Mouse (Mus musculus) CH12.LX (cell line): ENCODE results near the gene Arhgap29.

Source experiments
- CTCF ChIP-seq, 2 experiments: IDR thresholded peaks in 1 of 2; conservative IDR thresholded peaks in 1 of 2; 2 replicates each; pipeline ENCODE4 v1.5.1; 2011 to 2012; ENCODE audit warnings: low read depth in 2 of 2, low read length in 2 of 2, improper control_type of control experiment in 1 of 2, inconsistent platforms in 1 of 2, mild to moderate bottlenecking in 1 of 2, moderate library complexity in 1 of 2
- ETS1 ChIP-seq: conservative IDR thresholded peaks from 2 replicates; pipeline ENCODE4 v1.6.1; 2012; ENCODE audit warnings: low read depth, mild to moderate bottlenecking, inconsistent platforms, low read length, improper control_type of control experiment, moderate library complexity
- GABPA ChIP-seq: IDR thresholded peaks from 2 replicates; pipeline ENCODE4 v1.6.1; 2012; ENCODE audit warnings: low read depth, low read length, improper control_type of control experiment, inconsistent platforms; ENCODE audit not compliant: insufficient replicate concordance
- MAFK ChIP-seq: IDR thresholded peaks from 2 replicates; pipeline ENCODE4 v1.6.1; 2011; ENCODE audit warnings: low read length, improper control_type of control experiment; ENCODE audit not compliant: insufficient replicate concordance
- MAX ChIP-seq: IDR thresholded peaks from 2 replicates; pipeline ENCODE4 v1.6.1; 2011; ENCODE audit warnings: low read length, improper control_type of control experiment
- MEF2A ChIP-seq: IDR thresholded peaks from 2 replicates; pipeline ENCODE4 v1.6.1; 2014; ENCODE audit warnings: low read depth, mild to moderate bottlenecking, inconsistent platforms, low read length, improper control_type of control experiment, borderline replicate concordance
- NRF1 ChIP-seq: IDR thresholded peaks from 2 replicates; pipeline ENCODE4 v1.6.1; 2014; ENCODE audit warnings: low read depth, mild to moderate bottlenecking, inconsistent platforms, low read length, improper control_type of control experiment, moderate library complexity
- PAX5 ChIP-seq: IDR thresholded peaks from 2 replicates; pipeline ENCODE4 v1.6.1; 2012; ENCODE audit warnings: low read length, inconsistent platforms, mixed read lengths
- POLR2A ChIP-seq: IDR thresholded peaks from 2 replicates; pipeline ENCODE4 v1.6.1; 2011; ENCODE audit warnings: low read depth, mild to moderate bottlenecking, improper control_type of control experiment, low read length
- POLR2AphosphoS2 ChIP-seq: IDR thresholded peaks from 2 replicates; pipeline ENCODE4 v1.6.1; 2011; ENCODE audit warnings: low read depth, low read length, improper control_type of control experiment
- SMC3 ChIP-seq: IDR thresholded peaks from 2 replicates; pipeline ENCODE4 v1.6.1; 2011; ENCODE audit warnings: low read depth, low read length, improper control_type of control experiment
- TBP ChIP-seq: conservative IDR thresholded peaks from 2 replicates; pipeline ENCODE4 v1.6.1; 2011; ENCODE audit warnings: low read depth, low read length, improper control_type of control experiment
- USF2 ChIP-seq: conservative IDR thresholded peaks from 2 replicates; pipeline ENCODE4 v1.6.1; 2011; ENCODE audit warnings: low read depth, low read length, improper control_type of control experiment
- ZC3H11A ChIP-seq: IDR thresholded peaks from 2 replicates; pipeline ENCODE4 v1.6.1; 2012; ENCODE audit warnings: low read depth, mild to moderate bottlenecking, inconsistent platforms, low read length, improper control_type of control experiment

DNA sequence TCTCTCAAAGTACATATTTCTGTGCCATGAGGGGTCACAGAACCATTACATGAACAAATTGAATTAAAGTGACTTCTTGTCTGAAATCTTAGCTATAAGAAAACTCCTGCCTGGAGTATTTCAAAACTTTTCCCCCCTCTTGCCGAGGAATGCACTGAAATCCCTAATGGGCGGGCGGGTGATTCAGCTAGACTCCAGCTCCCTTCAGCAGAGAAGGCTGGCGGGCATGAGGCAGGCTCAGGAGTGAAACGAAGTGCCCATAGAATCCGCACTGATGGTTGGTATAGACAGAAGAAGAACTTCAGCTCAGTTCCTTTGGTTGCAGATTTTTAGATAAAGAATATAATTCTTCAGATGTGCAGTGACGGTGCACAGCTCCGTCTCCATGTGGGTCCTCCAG is 48.6 kb upstream of the Arhgap29 start:
- TF ChIP-seq ETS1 (no peak), TBP (no peak), POLR2A (no peak), CTCF (conservative IDR thresholded peaks at IDR 0.05 in 1 of 2, IDR thresholded peaks at IDR 0.05 in 1 of 2; ENCODE audit: low read depth in 2 of 2, low read length in 2 of 2) (no peak), MEF2A (no peak), MAX (no peak), SMC3 (no peak), PAX5 (no peak), NRF1 (no peak), ZC3H11A (no peak), POLR2AphosphoS2 (no peak), MAFK (no peak), USF2 (no peak), GABPA (no peak)
